Mouse (Mus musculus) bone marrow macrophage, adult 2 months (primary cell): ENCODE data around the gene Ksr1.

Experiments used
- CTCF ChIP-seq: IDR thresholded peaks from 2 replicates; pipeline ENCODE4 v1.5.1; 2012; ENCODE audit warnings: low read depth, mild to moderate bottlenecking, low read length, moderate library complexity
- POLR2A ChIP-seq: IDR thresholded peaks from 2 replicates; pipeline ENCODE4 v1.6.1; 2012; ENCODE audit warnings: mild to moderate bottlenecking, low read depth, low read length, borderline replicate concordance

DNA sequence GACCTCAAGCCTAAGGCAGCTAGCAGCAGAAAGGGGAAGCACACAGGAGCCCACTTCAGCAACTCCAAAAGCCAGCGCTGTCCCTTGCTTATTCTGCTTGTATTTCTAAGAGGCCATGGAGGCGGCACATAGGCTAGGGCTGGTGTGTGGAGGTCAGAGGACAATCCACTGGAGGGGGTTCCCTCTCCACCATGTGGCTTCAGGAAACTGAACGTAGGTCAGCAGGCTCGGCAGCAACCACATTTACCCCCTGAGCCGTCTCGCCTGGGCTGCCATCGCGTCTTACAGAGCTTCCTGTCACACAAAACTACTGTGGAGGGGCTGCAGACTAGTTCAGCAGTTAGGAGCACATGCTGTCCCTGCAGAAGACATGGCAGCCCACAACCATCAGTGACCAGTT, 20.4 kb downstream of the Ksr1 start:
- TF ChIP-seq CTCF (no peak), POLR2A (no peak)
